Mouse (Mus musculus) spleen, embryonic (tissue): ENCODE results near the gene Fkbp2.

Experiments
- CTCF ChIA-PET: fragments of 350-600 bp; sonication (Branson Sonifier 250); formaldehyde crosslinking; loops from one replicate; lab custom pipeline; 2022; lab: Charles Lee

Gene Fkbp2

GRCm38 (mm10) chr19:6973581-6974190 lies 6.6 kb downstream of the Fkbp2 start:
- CTCF ChIA-PET: interaction anchor here (0.6 to 1.1 kb wide), 3 partner anchors 49 to 676 kb away, joined by 3 to 5 read pairs (median 5); no protein-coding TSS in a partner anchor

- CTCF ChIA-PET: no interaction called here
These were observed 7.9 kb downstream of the Fkbp2 start for GRCm38 (mm10) chr19:6972247-6972917.

GRCm38 (mm10) chr19:6971644-6972043 lies 8.7 kb downstream of the Fkbp2 start:
- CTCF ChIA-PET: interaction anchor here (1.1 to 1.5 kb wide), 2 partner anchors 30 to 47 kb away, joined by 3 to 10 read pairs; partner anchors contain the start of genes Bad and Gpr137

- CTCF ChIA-PET: interaction anchor here (0.6 to 1.5 kb wide), 4 partner anchors 9 to 48 kb away, joined by 3 to 10 read pairs (median 3); partner anchors contain the start of genes Bad and Gpr137
These were observed 9.7 kb downstream of the Fkbp2 start for GRCm38 (mm10) chr19:6970460-6971085.

- CTCF ChIA-PET: interaction anchor here (1.0 to 1.5 kb wide), 2 partner anchors 10 to 28 kb away, joined by 3 to 10 read pairs; partner anchors contain the start of genes Bad and Gpr137
These were observed 10.5 kb downstream of the Fkbp2 start for GRCm38 (mm10) chr19:6969665-6970381.

GRCm38 (mm10) chr19:6969291-6969664 lies 11.0 kb downstream of the Fkbp2 start:
- CTCF ChIA-PET: no interaction called here

- CTCF ChIA-PET: no interaction called here
These were observed 11.6 kb downstream of the Fkbp2 start for GRCm38 (mm10) chr19:6968491-6969271.

- CTCF ChIA-PET: no interaction called here
These were observed 23.8 kb downstream of the Fkbp2 start for GRCm38 (mm10) chr19:6956461-6956860.

GRCm38 (mm10) chr19:6955424-6955823 lies 24.9 kb downstream of the Fkbp2 start:
- CTCF ChIA-PET: interaction anchor here (0.6 kb wide), 1 partner anchor 1320 kb away, joined by 3 read pairs; no protein-coding TSS in a partner anchor

GRCm38 (mm10) chr19:6954046-6954445 lies 26.3 kb downstream of the Fkbp2 start:
- CTCF ChIA-PET: interaction anchor here (1.3 kb wide), 1 partner anchor 12 kb away, joined by 4 read pairs; the partner anchor contains the start of gene Gpr137

- CTCF ChIA-PET: interaction anchor here (1.3 kb wide), 1 partner anchor 10 kb away, joined by 4 read pairs; the partner anchor contains the start of gene Gpr137
These were observed 27.6 kb downstream of the Fkbp2 start for GRCm38 (mm10) chr19:6952712-6953037.

GRCm38 (mm10) chr19:6951994-6952711 lies 28.1 kb downstream of the Fkbp2 start:
- CTCF ChIA-PET: interaction anchor here (0.6 to 1.3 kb wide), 2 partner anchors 24 to 995 kb away, joined by 3 read pairs; partner anchors contain the start of gene Plcb3

GRCm38 (mm10) chr19:6951381-6951968 lies 28.8 kb downstream of the Fkbp2 start:
- CTCF ChIA-PET: interaction anchor here (0.6 to 1.3 kb wide), 2 partner anchors 25 to 994 kb away, joined by 3 read pairs; partner anchors contain the start of gene Plcb3

GRCm38 (mm10) chr19:6950613-6951153 lies 29.6 kb downstream of the Fkbp2 start:
- CTCF ChIA-PET: no interaction called here

- CTCF ChIA-PET: no interaction called here
These were observed 30.4 kb downstream of the Fkbp2 start for GRCm38 (mm10) chr19:6949951-6950350.

- CTCF ChIA-PET: no interaction called here
These were observed 30.8 kb downstream of the Fkbp2 start for GRCm38 (mm10) chr19:6949532-6949931.

GRCm38 (mm10) chr19:6948186-6948585 lies 32.1 kb downstream of the Fkbp2 start:
- CTCF ChIA-PET: no interaction called here

GRCm38 (mm10) chr19:6947742-6948141 lies 32.6 kb downstream of the Fkbp2 start:
- CTCF ChIA-PET: no interaction called here

- CTCF ChIA-PET: no interaction called here
These were observed 36.6 kb downstream of the Fkbp2 start for GRCm38 (mm10) chr19:6943709-6944108.
